Comparison of ENCODE assay signal across 12 mouse cellular contexts in genomic region chr7:28557708-28558107, GRCm38 (mm10). TPM values are rescaled to one million over a fixed set of nuclear protein-coding genes. Genes with fewer than 3 reads are reported as not detected.
A peak's percentile ranks its signal among the peaks of the same experiment; 100 is the strongest.
DNase-seq lines count a peak whose midpoint lies in the region; ATAC-seq and TF ChIP-seq lines count a peak whose summit lies in the region.
"Had no signal": no experiment of that assay in that cellular context is flagged by ENCODE, and none has a peak within 500 bp of the region (broad histone marks: within the 10 kb centered on the region; RNA-seq: fewer than 3 reads in every experiment).

No protein-coding gene starts in this region.

- peaks cover 32% of the 10 kb centered on the region for H3K4me1 ChIP-seq in heart, embryonic 13.5 days
- H3K4me1 ChIP-seq: hindbrain, embryonic 15.5 days had no signal

- H3K9me3 ChIP-seq in heart, embryonic 13.5 days, result no peaks in the 10 kb centered on the region
- H3K9me3 ChIP-seq: embryonic facial prominence, embryonic 13.5 days; hindbrain, embryonic 15.5 days had no signal

- H3ac ChIP-seq in myocyte (ENCODE audit: control insufficient read depth, insufficient read length), result no peak overlapping the region

- 29% methylated on average over 6 of the region's 6 CpGs for WGBS in heart, embryonic 13.5 days

- no peak overlapping the region for H3K27ac ChIP-seq in heart, embryonic 13.5 days (replicated peaks)
- H3K27ac ChIP-seq: embryonic facial prominence, embryonic 13.5 days; hindbrain, embryonic 15.5 days had no signal

- H3K9ac ChIP-seq in heart, embryonic 13.5 days, result peak overlapping the region; percentile 56; the same call in 1 of the 2 replicates
- H3K9ac ChIP-seq: embryonic facial prominence, embryonic 13.5 days; hindbrain, embryonic 15.5 days had no signal

- no peak for ATAC-seq in heart, embryonic 13.5 days (ENCODE audit: extremely low read depth, insufficient number of reproducible peaks, low FRiP score, low TSS enrichment)
- peak; percentile 90 for ATAC-seq in common myeloid progenitor, adult 5-6 weeks (replicated peaks; ENCODE audit: low read depth, poor library complexity, severe bottlenecking)
- ATAC-seq in CD4-positive, CD25-positive, alpha-beta regulatory T cell, adult 4 months, result no peak

- TF ChIP-seq POLR2A in myocyte (IDR thresholded peaks at IDR 0.05; ENCODE audit: insufficient read length, low read depth), result peak; percentile 22

- peaks cover 44% of the 10 kb centered on the region for H3K36me3 ChIP-seq in heart, embryonic 13.5 days
- no peaks in the 10 kb centered on the region for H3K36me3 ChIP-seq in myocyte (ENCODE audit: control insufficient read depth, insufficient read depth)

- H3K27me3 ChIP-seq in heart, embryonic 13.5 days (replicated peaks), result no peaks in the 10 kb centered on the region
- H3K27me3 ChIP-seq in myocyte (ENCODE audit: control insufficient read depth, insufficient read depth, insufficient read length), result no peaks in the 10 kb centered on the region
- H3K27me3 ChIP-seq: embryonic facial prominence, embryonic 13.5 days; hindbrain, embryonic 15.5 days had no signal

- H3K79me2 ChIP-seq in myocyte (ENCODE audit: control insufficient read depth, insufficient read depth), result no peaks in the 10 kb centered on the region

- no peak for DNase-seq in heart, adult 9 months (ENCODE audit: low spot score in 2 of 2)
- DNase-seq in CD4-positive helper T cell, adult 2 months (ENCODE audit: low read depth, low spot score), result peak; percentile 33
- DNase-seq in testis, postnatal 10 days (ENCODE audit: low spot score), result no peak
- DNase-seq in Muller cell, postnatal 12 days (ENCODE audit: inconsistent ontology term), result no peak

- no peak overlapping the region for H3K4me3 ChIP-seq in heart, embryonic 13.5 days
- H3K4me3 ChIP-seq in myocyte, result no peak overlapping the region
- H3K4me3 ChIP-seq: embryonic facial prominence, embryonic 13.5 days; hindbrain, embryonic 15.5 days had no signal

- no peak overlapping the region for H3K4me2 ChIP-seq in heart, embryonic 13.5 days
- peak overlapping the region; percentile 50 for H3K4me2 ChIP-seq in myocyte (ENCODE audit: low read depth)
- H3K4me2 ChIP-seq: embryonic facial prominence, embryonic 13.5 days; hindbrain, embryonic 15.5 days had no signal

TF ChIP-seq in myocyte, 11 proteins besides CTCF, POLR2A, EP300 and RAD21:
- TF ChIP-seq TCF12 (IDR thresholded peaks at IDR 0.05; ENCODE audit: insufficient read depth, poor library complexity, severe bottlenecking), result peak; percentile 94
- no peak for TF ChIP-seq MAX (IDR thresholded peaks at IDR 0.05; ENCODE audit: low read depth)
- TF ChIP-seq REST (IDR thresholded peaks at IDR 0.05; ENCODE audit: insufficient read depth, insufficient read length), result no peak
- TF ChIP-seq CEBPB (IDR thresholded peaks at IDR 0.05; ENCODE audit: insufficient read depth, poor library complexity, severe bottlenecking), result no peak
- TF ChIP-seq MYOG (IDR thresholded peaks at IDR 0.05; ENCODE audit: control insufficient read depth in 1 of 3, insufficient read depth in 1 of 3, insufficient read length in 2 of 3, low read depth in 2 of 3), result peak; percentile 91 to 100 (median 94)
- no peak for TF ChIP-seq E2F4 (IDR thresholded peaks at IDR 0.05; ENCODE audit: insufficient read depth)
- TF ChIP-seq SRF (IDR thresholded peaks at IDR 0.05; ENCODE audit: control insufficient read depth, insufficient read length, low read depth), result no peak
- TF ChIP-seq MYOD1 (IDR thresholded peaks at IDR 0.05; ENCODE audit: control insufficient read depth in 1 of 3, insufficient read length in 2 of 3, low read depth in 2 of 3), result peak; percentile 78 to 96 (median 94)
- TF ChIP-seq USF1 (IDR thresholded peaks at IDR 0.05; ENCODE audit: low read depth), result no peak
- no peak for TF ChIP-seq POLR2AphosphoS2 (IDR thresholded peaks at IDR 0.05; ENCODE audit: insufficient read length, low read depth)
- peak; percentile 84 for TF ChIP-seq TCF3 (IDR thresholded peaks at IDR 0.05; ENCODE audit: insufficient read length, low read depth)

RNA-seq across cellular contexts. Expression of gene Nccrp1, which starts 10.7 kb away (rescaled TPM):
- not detected in 2 replicates for polyA plus RNA-seq in heart, embryonic 13.5 days (2015; fragmentation: Nextera tagmentation; extraction: Ambion mirVana)
- 0.09 TPM in 1 of 2 replicates, not detected in the other for total RNA-seq in common myeloid progenitor, adult 5-6 weeks (2017)
- polyA plus RNA-seq in myocyte (2012; fragmentation: generic; extraction: Trizol), result 0.07 TPM
- not detected for polyA plus RNA-seq in CD4-positive, CD25-positive, alpha-beta regulatory T cell, adult 4 months (2017; shearing (Covaris generic))
- total RNA-seq: adrenal gland, adult 2 months had no signal

RNA-seq across cellular contexts. Expression of gene Sycn, which starts 17.0 kb away (rescaled TPM):
- not detected in 2 replicates for polyA plus RNA-seq in heart, embryonic 13.5 days (2015; fragmentation: Nextera tagmentation; extraction: Ambion mirVana)
- not detected in 2 replicates for total RNA-seq in common myeloid progenitor, adult 5-6 weeks (2017)
- not detected for polyA plus RNA-seq in myocyte (2012; fragmentation: generic; extraction: Trizol)
- not detected for polyA plus RNA-seq in CD4-positive, CD25-positive, alpha-beta regulatory T cell, adult 4 months (2017; shearing (Covaris generic))
- total RNA-seq: adrenal gland, adult 2 months had no signal
- polyA plus RNA-seq: cerebellum, adult 2 months; embryonic facial prominence, embryonic 13.5 days; hindbrain, embryonic 15.5 days had no signal

RNA-seq across cellular contexts. Expression of gene Ifnl3, which starts 35.1 kb away (rescaled TPM):
- not detected in 2 replicates for polyA plus RNA-seq in heart, embryonic 13.5 days (2015; fragmentation: Nextera tagmentation; extraction: Ambion mirVana)
- total RNA-seq in common myeloid progenitor, adult 5-6 weeks (2017), result not detected in 2 replicates
- polyA plus RNA-seq in myocyte (2012; fragmentation: generic; extraction: Trizol), result not detected
- polyA plus RNA-seq in CD4-positive, CD25-positive, alpha-beta regulatory T cell, adult 4 months (2017; shearing (Covaris generic)), result not detected
- total RNA-seq: adrenal gland, adult 2 months had no signal
- polyA plus RNA-seq: cerebellum, adult 2 months; embryonic facial prominence, embryonic 13.5 days; hindbrain, embryonic 15.5 days had no signal

RNA-seq across cellular contexts. Expression of gene Samd4b, which starts 40.2 kb away (rescaled TPM):
- polyA plus RNA-seq in heart, embryonic 13.5 days (2015; fragmentation: Nextera tagmentation; extraction: Ambion mirVana), result 18.7 and 23.3 TPM in 2 replicates
- 4.6 and 5.4 TPM in 2 replicates for total RNA-seq in common myeloid progenitor, adult 5-6 weeks (2017)
- polyA plus RNA-seq in myocyte (2012; fragmentation: generic; extraction: Trizol), result 29.4 TPM
- polyA plus RNA-seq in CD4-positive, CD25-positive, alpha-beta regulatory T cell, adult 4 months (2017; shearing (Covaris generic)), result 1 to 10 TPM; 7.4 to 7.5 TPM

RNA-seq across cellular contexts. Expression of gene Pak4, which starts 40.3 kb away (rescaled TPM):
- 27.9 and 30.5 TPM in 2 replicates for polyA plus RNA-seq in heart, embryonic 13.5 days (2015; fragmentation: Nextera tagmentation; extraction: Ambion mirVana)
- total RNA-seq in common myeloid progenitor, adult 5-6 weeks (2017), result 5.9 and 7.5 TPM in 2 replicates
- polyA plus RNA-seq in myocyte (2012; fragmentation: generic; extraction: Trizol), result 27.5 TPM
- 1 to 10 TPM; 1.9 to 2.1 TPM for polyA plus RNA-seq in CD4-positive, CD25-positive, alpha-beta regulatory T cell, adult 4 months (2017; shearing (Covaris generic))
